Mouse (Mus musculus): ENCODE measurements around the gene Zfp692.
A peak's percentile ranks its signal among the peaks of the same experiment; 100 is the strongest.
"Not testable (repeated sequence)": the region's sequence is repeated elsewhere in the genome, so short reads cannot be mapped to it uniquely, and the experiment has no call there.

Zfp692 gene

DNA sequence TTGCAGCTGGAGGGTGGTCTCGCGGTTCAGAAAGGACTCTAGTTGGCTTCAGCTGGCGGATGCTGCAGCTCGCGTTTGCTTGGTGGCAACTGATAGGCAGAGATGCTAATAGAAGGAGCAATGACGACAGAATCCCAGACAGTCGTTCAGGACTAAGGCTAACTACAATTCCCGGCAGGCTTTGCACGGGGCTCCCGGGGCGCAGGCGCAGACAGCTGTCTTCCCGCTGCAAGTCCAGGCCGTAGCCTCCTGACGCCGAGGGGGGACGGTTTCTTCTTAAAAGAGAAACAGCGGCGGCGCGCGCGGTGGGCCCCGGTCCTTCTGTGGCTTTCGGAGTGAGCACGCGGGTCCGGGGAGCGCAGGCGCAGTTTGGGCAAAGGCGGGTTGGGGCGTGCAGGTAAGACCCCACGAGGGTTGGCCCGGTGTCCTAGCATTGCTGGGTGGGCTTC, at the start of gene Zfp692:
Gene Zfp692 (plus strand): TSS at position 210 of the 449 bp plus-strand sequence.
- peak; percentile 80 for ATAC-seq (ENCODE audit: low TSS enrichment)

GRCm38 (mm10) chr11:58257816-58258215, 49.1 kb upstream of the Zfp692 start:
- ATAC-seq (ENCODE audit: low TSS enrichment), result no peak

DNA sequence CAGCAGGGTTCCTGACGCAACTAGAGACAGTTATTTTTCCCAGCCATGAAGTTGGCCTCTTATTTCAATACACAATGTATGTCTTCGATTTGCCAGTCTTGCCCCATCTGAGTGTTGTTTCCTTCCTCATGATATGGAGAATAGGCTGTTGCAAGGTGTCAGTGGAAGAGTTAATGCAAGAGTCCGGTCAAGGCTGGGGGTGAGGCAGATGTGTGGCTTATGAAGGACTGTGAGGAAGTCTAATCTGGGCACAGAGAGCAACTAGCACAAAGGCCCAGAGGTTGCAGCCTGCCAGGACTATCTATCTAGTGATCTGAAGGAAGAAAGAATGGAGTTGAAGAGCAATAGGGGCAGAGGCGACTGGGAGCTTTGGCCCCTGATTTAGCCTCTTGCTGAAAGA, 46.7 kb upstream of the Zfp692 start:
- ATAC-seq (ENCODE audit: low TSS enrichment), result no peak

DNA sequence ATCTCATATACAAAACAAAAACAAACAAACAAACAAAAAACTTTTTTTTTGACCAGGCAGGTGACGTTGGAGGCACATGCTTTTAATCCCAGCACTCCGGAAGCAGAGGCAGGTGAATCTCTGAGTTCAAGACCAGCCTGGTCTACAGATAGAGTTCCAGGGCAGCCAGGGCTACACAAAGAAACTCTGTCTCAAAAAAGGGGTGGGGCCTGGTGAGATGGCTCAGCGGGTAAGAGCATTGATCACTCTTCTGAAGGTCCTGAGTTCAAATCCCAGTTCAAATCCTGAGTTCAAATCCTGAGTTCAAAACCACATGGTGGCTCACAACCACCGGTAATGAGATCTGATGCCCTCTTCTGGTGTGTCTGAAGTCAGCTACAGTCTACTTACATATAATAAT, 45.0 kb upstream of the Zfp692 start:
- ATAC-seq (ENCODE audit: low TSS enrichment), result no peak

GRCm38 (mm10) chr11:58262336-58262735, 44.5 kb upstream of the Zfp692 start:
- ATAC-seq (ENCODE audit: low TSS enrichment), result no peak

GRCm38 (mm10) chr11:58263516-58263915, 43.4 kb upstream of the Zfp692 start:
- ATAC-seq (ENCODE audit: low TSS enrichment), result no peak

DNA sequence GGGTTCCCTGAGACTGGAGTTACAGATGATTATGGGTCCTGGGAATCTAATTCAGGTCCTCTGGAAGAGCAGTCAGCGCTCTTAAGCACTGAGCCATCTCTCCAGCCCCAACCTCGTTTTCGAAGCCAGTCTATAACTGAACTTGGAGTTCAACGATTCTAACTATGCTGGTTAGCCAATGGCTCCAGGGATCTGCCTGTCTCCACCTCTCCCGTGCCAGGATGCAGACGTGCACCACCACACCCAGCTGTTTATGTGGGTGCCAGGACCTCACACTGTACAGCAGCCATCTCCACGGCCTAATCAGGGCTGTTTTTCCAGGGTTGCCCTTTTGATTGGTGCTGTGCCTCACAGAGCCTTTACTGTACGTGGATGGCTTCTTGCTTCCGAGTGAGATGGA, 42.3 kb upstream of the Zfp692 start:
- ATAC-seq (ENCODE audit: low TSS enrichment), result no peak

DNA sequence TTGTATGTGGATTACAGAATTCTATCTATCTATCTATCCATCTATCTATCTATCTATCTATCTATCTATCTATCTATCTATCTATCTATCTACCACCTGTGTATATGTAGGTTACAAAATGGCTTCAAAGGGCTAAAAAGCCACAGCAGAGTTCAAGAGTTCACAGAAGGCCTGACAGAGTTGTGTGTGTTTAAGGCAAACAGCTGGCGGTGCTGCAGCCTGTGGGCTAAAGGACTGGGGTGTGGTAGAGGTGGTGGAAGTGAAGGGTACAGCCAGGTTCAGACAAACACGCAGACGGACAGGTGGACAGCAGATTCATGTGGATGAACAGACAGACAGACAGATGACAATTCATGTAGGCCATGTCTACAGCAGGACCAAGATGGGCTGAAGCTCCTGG, 38.6 kb upstream of the Zfp692 start:
- no peak for ATAC-seq (ENCODE audit: low TSS enrichment)

GRCm38 (mm10) chr11:58274572-58274971, 32.3 kb upstream of the Zfp692 start, which contains the start of gene 4930438A08Rik:
TSS of gene 4930438A08Rik (plus strand) at chr11:58274799.
- ATAC-seq (ENCODE audit: low TSS enrichment), result no peak

GRCm38 (mm10) chr11:58275756-58276155, 31.1 kb upstream of the Zfp692 start:
- no peak for ATAC-seq (ENCODE audit: low TSS enrichment)

DNA sequence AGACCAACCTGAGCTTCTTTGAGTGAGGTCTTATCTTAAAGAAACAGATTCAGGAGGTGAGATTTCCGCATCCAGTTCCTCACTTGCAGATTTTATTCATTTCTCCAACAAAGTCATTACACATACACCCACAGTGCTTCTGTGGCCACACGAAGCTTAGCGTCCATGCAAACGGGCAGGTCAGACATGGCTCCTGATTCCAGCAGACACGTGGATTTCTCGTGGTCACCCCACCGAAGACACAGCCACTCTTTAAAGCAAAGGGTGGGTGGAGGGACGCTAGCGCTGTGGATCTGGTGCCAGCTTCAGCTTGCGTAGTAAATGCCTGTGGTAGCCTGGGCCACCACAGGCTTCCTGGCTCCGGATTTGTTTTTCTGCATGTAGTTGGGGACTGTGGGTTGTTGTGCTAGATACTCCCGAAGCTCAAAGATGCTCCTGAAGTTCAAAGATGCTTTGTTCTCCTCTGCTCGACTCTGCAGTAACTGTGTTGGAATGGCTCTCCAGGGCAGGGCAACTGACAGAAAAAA, 24.8 kb upstream of the Zfp692 start:
- no peak for ATAC-seq (ENCODE audit: low TSS enrichment)

- no peak for ATAC-seq (ENCODE audit: low TSS enrichment)
These were observed 24.4 kb upstream of the Zfp692 start for GRCm38 (mm10) chr11:58282518-58282917.

- no peak for ATAC-seq (ENCODE audit: low TSS enrichment)
These were observed 16.7 kb upstream of the Zfp692 start for GRCm38 (mm10) chr11:58289992-58290682.

- no peak for ATAC-seq (ENCODE audit: low TSS enrichment)
These were observed 16.1 kb upstream of the Zfp692 start for GRCm38 (mm10) chr11:58290812-58291211.

DNA sequence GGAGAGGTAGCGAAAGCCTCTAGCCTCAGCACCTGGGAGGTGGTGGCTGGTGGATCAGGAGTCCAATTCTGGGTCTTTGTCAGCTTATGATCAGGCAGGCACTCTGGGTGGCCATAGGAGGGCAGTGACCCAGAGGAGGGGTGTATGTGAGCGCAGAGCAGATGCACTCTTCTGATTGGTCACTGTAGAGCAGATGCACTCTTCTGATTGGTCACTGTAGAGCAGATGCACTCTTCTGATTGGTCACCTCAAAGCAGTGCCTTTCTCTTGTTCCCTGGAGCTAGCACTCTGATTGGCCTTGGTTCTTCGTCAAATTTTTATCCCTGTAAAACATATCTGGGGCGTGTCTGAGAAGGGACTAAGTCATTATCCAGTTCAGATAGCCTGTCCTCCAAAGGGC, 14.1 kb upstream of the Zfp692 start:
- ATAC-seq (ENCODE audit: low TSS enrichment), result no peak

- ATAC-seq (ENCODE audit: low TSS enrichment), result no peak
These were observed 9.5 kb upstream of the Zfp692 start for GRCm38 (mm10) chr11:58297396-58297795.

- peak; percentile 39 for ATAC-seq (ENCODE audit: low TSS enrichment)
These were observed 5.8 kb upstream of the Zfp692 start for GRCm38 (mm10) chr11:58301057-58301456.

- peak; percentile 75 for ATAC-seq (ENCODE audit: low TSS enrichment)
These were observed 4.8 kb upstream of the Zfp692 start for GRCm38 (mm10) chr11:58301837-58302754.

DNA sequence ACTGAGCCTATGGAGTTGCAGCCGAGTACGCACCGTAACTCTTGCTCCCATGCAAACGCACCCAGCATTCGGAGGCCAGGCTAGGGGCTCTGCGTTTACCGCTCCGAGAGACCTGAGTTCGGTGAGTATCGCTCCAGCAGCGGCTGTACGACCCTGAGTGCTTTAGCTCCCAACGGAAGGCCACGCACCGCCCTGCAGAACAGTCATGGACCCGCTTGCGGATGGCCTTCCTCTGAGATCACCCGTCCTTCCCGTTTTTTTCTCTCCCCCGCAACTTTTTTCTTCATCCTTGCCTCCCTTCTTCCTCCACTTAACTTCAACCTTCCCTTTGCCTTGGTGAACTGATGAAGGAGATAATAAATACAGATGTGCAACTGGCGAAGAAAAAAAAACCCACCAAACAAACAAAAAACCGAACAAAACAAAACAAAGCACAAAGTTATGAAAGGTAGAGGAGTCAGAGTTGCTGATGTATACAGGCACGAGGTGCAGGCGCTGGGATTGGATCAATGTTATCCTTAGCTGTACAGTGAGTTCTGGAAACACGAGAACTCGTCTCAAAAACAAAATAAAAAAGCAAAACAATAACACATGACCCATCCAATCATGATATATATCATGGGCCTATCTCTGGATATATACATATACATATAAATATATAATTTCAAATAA, 4.0 kb upstream of the Zfp692 start:
- ATAC-seq (ENCODE audit: low TSS enrichment), result no peak

GRCm38 (mm10) chr11:58303594-58303993, 3.3 kb upstream of the Zfp692 start:
- ATAC-seq (ENCODE audit: low TSS enrichment), result no peak

DNA sequence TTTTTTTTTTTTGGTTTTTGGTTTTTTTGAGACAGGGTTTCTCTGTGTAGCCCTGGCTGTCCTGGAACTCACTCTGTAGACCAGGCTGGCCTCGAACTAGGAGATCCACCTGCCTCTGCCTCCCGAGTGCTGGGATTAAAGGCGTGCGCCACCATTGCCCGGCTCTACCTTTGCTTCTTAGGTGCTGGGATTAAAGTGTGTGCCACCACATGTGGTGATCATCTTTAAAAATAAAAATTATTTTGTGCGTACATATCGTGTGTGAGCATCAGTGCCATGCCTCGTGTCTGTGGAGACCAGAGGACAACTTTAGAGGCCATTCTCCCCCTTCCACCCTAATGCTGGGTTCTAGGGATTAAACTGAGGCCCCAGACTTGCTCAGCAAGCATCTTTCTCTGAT, 1.6 kb upstream of the Zfp692 start:
- not testable (repeated sequence) for ATAC-seq (ENCODE audit: low TSS enrichment)

All from frontal cortex, adult (tissue).